Mouse (Mus musculus) mesoderm, embryonic 11.5 days (tissue): ENCODE measurements around the gene Grip1.

ENCODE experiments used
- DNase-seq: peaks from one replicate; pipeline ENCODE4 v3.0.0-alpha.2; 2012; ENCODE audit warnings: low read depth, low spot score

Gene Grip1

DNA sequence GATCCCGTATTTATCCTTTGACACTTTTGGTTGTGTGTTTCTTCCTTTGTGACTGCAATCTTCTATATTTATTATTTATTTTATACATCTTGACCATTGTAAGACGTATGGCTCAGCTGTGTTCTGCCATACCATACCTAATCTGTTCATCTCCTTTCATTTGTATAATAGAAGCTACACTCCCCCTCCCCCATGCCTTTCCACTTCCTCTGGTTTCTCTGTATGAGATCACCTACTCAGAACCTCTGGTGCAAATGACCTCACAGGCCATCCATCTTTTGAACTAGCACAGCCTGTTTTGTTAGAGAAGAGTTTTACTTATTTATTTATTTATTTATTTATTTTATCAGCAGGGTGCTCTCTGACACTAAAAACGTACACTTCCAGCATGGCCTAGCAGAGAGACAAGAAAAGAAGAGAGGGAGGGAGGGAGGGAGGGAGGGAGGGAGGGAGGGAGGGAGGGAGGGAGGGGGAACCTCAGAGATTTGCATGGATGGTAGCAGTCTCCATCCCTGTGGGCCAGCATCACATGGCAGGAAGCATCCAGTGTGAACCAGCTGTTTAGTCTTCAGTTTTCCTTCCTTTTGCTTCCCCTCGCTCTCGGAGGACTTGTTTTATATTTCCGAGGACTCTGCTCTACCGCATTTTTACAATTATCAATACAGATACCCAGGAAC lies 207.2 kb downstream of the Grip1 start:
- no peak for DNase-seq

- no peak for DNase-seq
These were observed 210.0 kb downstream of the Grip1 start for GRCm38 (mm10) chr10:119663586-119663985.

GRCm38 (mm10) chr10:119666386-119666785 lies 212.8 kb downstream of the Grip1 start:
- DNase-seq, result no peak

GRCm38 (mm10) chr10:119670456-119670855 lies 216.8 kb downstream of the Grip1 start:
- DNase-seq, result no peak

- DNase-seq, result no peak
These were observed 230.8 kb downstream of the Grip1 start for GRCm38 (mm10) chr10:119684377-119684826.

DNA sequence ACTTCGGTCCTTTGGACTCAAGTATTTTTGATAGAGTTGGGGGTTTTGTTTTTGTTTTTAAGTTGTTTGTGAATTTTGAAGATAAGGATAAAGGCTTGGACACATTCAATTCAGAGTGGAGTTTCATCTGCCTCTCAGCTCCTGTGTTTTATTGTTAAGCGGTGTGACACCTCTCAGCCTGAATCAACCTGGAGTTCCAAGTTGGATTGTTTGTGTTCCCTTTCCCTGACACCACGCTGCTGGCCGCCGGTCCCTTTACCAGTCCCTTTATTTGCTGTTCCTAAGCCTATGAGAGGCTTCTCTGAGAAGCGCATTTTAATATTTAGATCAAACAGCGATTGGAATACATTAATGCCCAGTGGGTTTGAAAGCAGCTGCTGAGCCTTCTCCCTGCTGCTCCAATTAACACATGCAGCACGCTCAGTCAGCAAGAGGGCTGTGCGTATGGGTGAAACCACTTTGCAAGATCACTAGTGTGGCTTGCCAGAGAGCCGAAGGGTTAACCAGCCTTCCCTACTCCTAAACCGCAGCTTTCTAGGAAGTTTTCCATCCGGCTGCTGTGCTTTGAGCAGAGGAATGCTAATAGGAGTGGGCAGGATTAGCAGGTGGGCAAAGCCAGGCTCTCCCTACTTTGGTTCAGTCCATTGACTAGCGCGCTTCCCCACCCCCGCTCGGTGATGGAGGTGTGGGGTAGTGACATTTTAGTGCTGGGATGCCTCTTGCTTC lies 237.9 kb downstream of the Grip1 start:
- DNase-seq, result peak; percentile 56

GRCm38 (mm10) chr10:119692284-119692890 lies 238.8 kb downstream of the Grip1 start:
- DNase-seq, result peak; percentile 38

DNA sequence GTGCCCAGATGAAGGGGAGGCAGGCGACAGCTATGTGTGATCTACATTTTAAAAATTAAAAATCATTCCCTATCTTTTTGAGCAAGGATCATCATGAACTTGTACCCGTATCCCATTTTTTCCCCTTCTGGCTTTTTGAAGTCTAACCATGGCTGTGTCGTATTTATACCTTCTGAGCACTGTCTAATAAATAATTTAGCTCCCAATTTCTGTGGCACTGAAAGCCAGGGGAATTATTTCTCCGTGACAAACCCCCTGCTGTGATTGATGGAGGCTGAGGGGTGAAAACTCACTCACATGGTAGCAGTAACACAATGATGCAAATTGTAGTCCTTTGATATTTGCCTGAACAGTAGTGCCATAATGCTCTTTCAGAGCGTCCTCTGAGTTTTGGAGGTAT lies 239.8 kb downstream of the Grip1 start:
- peak; percentile 42 for DNase-seq

- DNase-seq, result no peak
These were observed 243.7 kb downstream of the Grip1 start for GRCm38 (mm10) chr10:119697257-119697798.

DNA sequence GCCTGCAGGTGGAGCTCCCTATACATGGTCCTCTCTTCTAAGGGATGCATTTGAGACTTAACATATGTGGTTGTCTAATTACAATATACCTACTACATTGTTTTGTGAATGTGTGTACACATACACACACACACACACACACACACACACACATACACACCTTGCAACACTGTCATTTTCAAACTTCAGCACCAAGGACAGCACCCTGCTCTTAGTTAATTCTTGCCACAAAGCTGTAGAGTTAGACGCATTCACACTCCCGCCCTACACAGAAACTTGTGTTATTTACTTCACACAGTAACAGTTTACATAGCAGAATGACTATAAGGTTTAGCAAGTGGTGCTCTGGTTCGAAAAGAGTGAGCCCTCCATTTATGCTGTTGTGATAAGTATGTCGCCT lies 251.7 kb downstream of the Grip1 start:
- DNase-seq, result peak; percentile 68

GRCm38 (mm10) chr10:119706281-119706680 lies 252.7 kb downstream of the Grip1 start:
- no peak for DNase-seq

GRCm38 (mm10) chr10:119706983-119707382 lies 253.4 kb downstream of the Grip1 start:
- DNase-seq, result no peak

- no peak for DNase-seq
These were observed 268.3 kb downstream of the Grip1 start for GRCm38 (mm10) chr10:119721887-119722286.

DNA sequence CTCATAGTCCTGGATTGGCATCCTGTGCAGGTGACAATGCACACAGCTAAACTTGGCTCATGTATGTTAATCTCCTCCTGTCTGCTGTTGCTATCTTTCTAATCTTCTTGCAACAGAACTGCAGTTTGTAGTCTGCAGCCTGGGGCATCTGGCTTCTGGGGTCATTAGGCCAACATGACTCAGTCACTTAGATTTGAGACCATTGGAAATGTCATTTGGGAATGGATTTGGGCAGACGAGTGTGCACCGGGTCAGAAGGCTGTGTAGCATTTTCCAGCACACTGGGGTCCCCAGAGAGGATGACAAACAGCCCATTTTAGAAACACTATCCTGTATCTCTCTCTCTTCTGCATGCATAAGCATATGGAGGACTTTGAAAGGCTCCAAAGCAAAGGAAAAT lies 268.8 kb downstream of the Grip1 start:
- peak; percentile 44 for DNase-seq

DNA sequence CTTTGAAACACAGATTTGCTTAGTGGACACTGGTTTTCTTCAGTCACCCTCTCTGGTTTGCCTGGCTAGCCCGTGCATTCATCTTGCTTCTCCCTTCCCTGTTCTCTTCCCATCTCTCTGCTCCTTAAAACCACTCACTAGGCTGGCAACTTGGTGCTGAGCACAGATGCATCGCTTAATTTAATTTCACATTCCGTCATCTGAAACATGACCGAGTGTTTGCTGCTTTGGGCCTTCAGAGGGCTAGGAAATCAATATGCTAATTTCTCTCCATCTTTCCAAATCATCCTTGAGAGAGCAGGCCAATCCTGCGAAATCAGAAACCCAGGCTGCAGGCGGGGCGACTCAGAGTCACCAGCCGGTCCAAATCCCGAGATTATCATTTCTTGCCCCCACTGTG lies 270.0 kb downstream of the Grip1 start:
- no peak for DNase-seq

DNA sequence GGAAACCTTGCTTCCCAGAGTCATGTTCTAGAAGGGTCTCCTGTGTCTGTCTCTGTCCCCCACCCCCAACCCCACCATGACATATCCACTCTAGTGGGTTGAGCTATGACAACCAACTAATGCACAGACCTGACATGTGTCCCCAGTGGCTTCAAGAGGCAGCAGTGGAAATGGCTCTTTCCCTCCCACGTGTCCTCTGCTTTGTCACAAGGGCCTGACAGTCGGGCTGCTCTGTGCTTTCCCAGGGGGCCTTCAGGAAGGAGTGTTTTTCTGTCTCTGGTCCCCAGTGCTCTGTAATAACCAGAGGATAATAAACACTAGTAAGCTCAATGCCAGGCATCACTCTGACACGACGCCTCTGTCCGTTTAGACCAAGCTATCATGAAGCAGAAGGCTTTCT lies 271.7 kb downstream of the Grip1 start:
- DNase-seq, result no peak

GRCm38 (mm10) chr10:119725966-119726365 lies 272.3 kb downstream of the Grip1 start:
- no peak for DNase-seq

DNA sequence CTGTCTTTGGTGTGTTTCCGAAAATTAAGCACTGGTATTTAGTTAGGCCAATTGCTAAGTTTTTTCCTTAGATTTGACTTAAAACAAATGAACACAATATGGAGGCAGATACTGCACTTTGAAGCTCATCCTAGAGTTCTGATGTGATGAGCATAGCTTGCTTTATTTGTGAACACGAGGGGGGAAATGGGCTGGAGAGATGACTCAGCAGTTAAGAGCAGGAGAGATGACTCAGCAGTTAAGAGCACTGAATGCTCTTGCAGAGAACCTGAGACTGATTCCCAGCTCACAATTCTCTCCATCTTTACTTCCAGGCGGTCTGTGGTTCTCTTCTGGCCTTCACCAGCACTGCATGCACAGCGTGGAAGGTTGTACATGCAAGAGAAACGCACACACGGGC lies 273.3 kb downstream of the Grip1 start:
- no peak for DNase-seq

- DNase-seq, result no peak
These were observed 276.6 kb downstream of the Grip1 start for GRCm38 (mm10) chr10:119730206-119730605.

GRCm38 (mm10) chr10:119735011-119735992 lies 281.7 kb downstream of the Grip1 start:
- DNase-seq, result no peak

- DNase-seq, result no peak
These were observed 285.8 kb downstream of the Grip1 start for GRCm38 (mm10) chr10:119739466-119739865.
